Mouse (Mus musculus) midbrain, embryonic 12.5 days (tissue): ENCODE measurements at regions not wholly inside any gene's neighbourhood (a gene's known extent, or its start where the extent isn't known, plus 50 kb on each side); places are given as distances from the start of the nearest gene placed in this dataset.

ENCODE experiments used
- ATAC-seq: fragments of 200-750 bp; cut with Nextera tagmentation; 2 replicates; pipeline ENCODE4 v1.8.0; 2017; ENCODE audit warnings: low read depth, moderate TSS enrichment, moderate library complexity; ENCODE audit not compliant: low FRiP score
- H3K27ac ChIP-seq: fragments of 300-500 bp; sonication (generic); replicated peaks from 2 replicates; pipeline ENCODE4 v1.5.1; 2016; ENCODE audit warnings: mild to moderate bottlenecking
- H3K27me3 ChIP-seq: fragments of 300-500 bp; sonication (generic); 2 replicates; pipeline ENCODE4 v1.6.1; 2016; ENCODE audit warnings: mild to moderate bottlenecking
- H3K36me3 ChIP-seq: fragments of 300-500 bp; sonication (generic); 2 replicates; pipeline ENCODE4 v1.6.1; 2016
- H3K4me1 ChIP-seq: fragments of 300-500 bp; sonication (generic); 2 replicates; pipeline ENCODE4 v1.6.1; 2016
- H3K4me2 ChIP-seq: fragments of 300-500 bp; sonication (generic); replicated peaks from 2 replicates; pipeline ENCODE4 v1.6.1; 2016; ENCODE audit warnings: mild to moderate bottlenecking, moderate library complexity
- H3K4me3 ChIP-seq: fragments of 300-500 bp; sonication (generic); 2 replicates; pipeline ENCODE4 v1.5.1; 2016; ENCODE audit warnings: mild to moderate bottlenecking
- H3K9ac ChIP-seq: fragments of 300-500 bp; sonication (generic); replicated peaks from 2 replicates; pipeline ENCODE4 v1.6.1; 2016; ENCODE audit warnings: mild to moderate bottlenecking, moderate library complexity
- H3K9me3 ChIP-seq: fragments of 300-500 bp; sonication (generic); 2 replicates; pipeline ENCODE4 v1.6.1; 2016; ENCODE audit warnings: mild to moderate bottlenecking
- WGBS: fragments of 180-500 bp; shearing (Covaris S2); methylation state at CpG from one replicate; pipeline ENCODE4 v1.1.7; 2016; 5-methylcytosine and 5-hydroxymethylcytosine counted together

DNA sequence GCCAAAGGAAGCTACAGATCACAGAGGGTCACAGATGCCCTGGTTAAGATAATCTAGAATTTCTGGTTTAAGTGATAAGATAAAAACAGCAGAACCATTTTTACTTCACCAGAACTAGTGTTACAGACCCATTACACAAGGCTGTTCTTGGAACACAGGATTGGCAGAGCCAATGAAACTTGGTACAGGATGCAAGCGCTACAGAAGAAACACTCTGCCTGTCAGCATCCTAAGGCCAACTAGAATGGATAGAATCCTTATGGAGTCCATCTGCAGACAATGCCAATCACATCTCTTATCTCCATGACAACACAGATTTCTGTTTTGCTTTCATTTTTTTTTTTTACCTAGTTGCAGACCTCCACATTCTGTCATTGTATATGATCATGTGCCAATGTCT lies 759.4 kb upstream of the Stxbp6 start:
- H3K9ac ChIP-seq, result no peak overlapping the region
- WGBS, result 82% methylated on average over 1 of the region's 1 CpGs

DNA sequence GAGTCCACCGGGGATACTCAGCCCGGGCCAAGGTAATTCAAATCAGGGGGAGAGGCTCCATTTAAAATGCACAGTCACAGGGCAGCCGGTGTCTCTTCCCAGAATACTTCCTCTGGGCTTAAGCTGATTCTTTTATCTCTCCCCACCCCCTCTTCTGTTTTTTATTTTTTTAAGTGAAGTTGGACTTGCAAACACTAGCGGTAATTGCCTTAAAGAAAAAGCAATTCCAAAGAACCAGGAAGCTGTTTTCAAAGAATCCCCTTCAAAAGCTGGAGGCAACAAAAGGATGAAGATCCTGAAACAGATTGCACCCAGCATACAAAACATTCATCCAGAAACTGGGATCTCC lies 758.9 kb upstream of the Stxbp6 start:
- H3K27me3 ChIP-seq, result no peaks in the 10 kb centered on the region
- H3K9me3 ChIP-seq, result no peaks in the 10 kb centered on the region; the same call in 1 of the 2 replicates
- peaks cover 17% of the 10 kb centered on the region for H3K4me1 ChIP-seq
- no peak overlapping the region for H3K4me2 ChIP-seq
- H3K9ac ChIP-seq, result no peak overlapping the region
- no peak overlapping the region for H3K4me3 ChIP-seq
- ATAC-seq, result peak; percentile 83
- WGBS, result 4% methylated on average over 4 of the region's 4 CpGs
- H3K27ac ChIP-seq, result peak overlapping the region; percentile 70
- H3K36me3 ChIP-seq, result no peaks in the 10 kb centered on the region

More for the DNA sequence above, 759.4 kb upstream of the Stxbp6 start:
- H3K4me2 ChIP-seq, result no peak overlapping the region
- H3K4me1 ChIP-seq, result peaks cover 17% of the 10 kb centered on the region
- ATAC-seq, result no peak
- H3K36me3 ChIP-seq, result no peaks in the 10 kb centered on the region
- no peak overlapping the region for H3K4me3 ChIP-seq
- no peaks in the 10 kb centered on the region for H3K27me3 ChIP-seq
- peak overlapping the region; percentile 70 for H3K27ac ChIP-seq
- H3K9me3 ChIP-seq, result no peaks in the 10 kb centered on the region; the same call in 1 of the 2 replicates

DNA sequence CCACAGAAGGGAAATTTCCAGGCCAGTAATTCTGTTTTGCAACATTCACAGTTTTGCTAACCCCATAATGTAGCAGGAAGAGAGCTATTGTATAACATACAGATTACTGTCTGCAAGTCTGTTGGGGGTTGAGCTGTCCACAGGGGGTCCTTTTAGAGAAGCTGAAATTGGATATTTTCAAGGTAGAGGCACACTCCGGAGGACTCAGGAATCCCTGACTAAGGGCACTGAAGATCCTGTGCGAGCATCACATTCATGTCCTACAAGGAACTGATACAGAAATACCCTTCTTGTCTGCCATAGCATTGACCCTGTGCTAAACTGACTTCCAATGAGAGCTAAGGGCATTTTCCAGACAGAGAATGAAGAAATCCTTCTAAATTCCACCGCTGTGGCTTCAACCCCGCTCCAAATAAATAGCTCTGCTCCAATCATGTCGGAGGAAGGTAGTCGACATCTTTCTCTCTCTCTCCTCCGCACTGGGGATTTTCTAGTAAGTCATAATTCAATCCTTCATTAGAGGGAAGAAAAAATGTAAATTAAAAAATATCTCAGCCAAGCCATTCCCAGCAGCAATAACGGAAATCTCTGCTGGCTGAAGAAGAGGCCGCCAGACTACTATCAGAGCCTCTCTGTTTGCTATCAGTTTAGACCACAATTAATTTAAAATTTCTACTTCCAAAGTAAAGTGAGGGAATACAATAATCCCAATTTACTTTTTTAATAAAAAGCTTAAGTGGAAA lies 758.3 kb upstream of the Stxbp6 start:
- WGBS, result 29% methylated on average over 9 of the region's 9 CpGs
- ATAC-seq, result peak; percentile 53; the same call in 1 of the 2 replicates
- Histone ChIP-seq H3K4me3 (no peak overlapping the region), H3K27ac (peak overlapping the region; percentile 70), H3K9me3 (no peaks in the 10 kb centered on the region; the same call in 1 of the 2 replicates), H3K27me3 (no peaks in the 10 kb centered on the region), H3K4me1 (peaks cover 17% of the 10 kb centered on the region), H3K9ac (no peak overlapping the region), H3K36me3 (no peaks in the 10 kb centered on the region), H3K4me2 (0 out of 2 replicates have a peak overlapping the region, but pooled peaks have one; percentile 15)

DNA sequence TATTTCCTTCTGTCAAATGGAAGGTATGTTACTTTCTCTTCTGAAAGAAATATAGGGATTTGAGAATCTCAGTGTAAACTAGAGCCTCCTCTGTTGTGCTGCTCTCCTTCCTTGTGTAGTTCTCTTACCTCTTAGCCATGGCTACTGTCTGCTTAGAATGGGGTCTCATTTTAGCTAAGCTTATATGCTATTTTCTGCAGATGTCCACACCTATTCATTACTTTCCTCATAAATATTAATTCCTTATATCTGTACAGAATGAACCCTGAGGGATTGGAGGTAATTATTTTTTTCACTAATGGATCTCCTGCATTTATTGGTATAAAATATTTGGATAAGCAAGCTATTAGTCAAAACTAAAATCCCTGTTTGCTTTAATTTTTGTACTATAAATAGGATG lies 750.4 kb upstream of the Stxbp6 start:
- Histone ChIP-seq H3K4me1 (no peaks in the 10 kb centered on the region), H3K9me3 (no peaks in the 10 kb centered on the region), H3K4me3 (no peak overlapping the region), H3K9ac (no peak overlapping the region), H3K36me3 (no peaks in the 10 kb centered on the region), H3K4me2 (no peak overlapping the region), H3K27ac (no peak overlapping the region), H3K27me3 (no peaks in the 10 kb centered on the region)
- ATAC-seq, result peak; percentile 70
